Mouse (Mus musculus) embryo, embryonic 11 days (tissue): ENCODE measurements at regions not wholly inside any gene's neighbourhood (a gene's known extent, or its start where the extent isn't known, plus 50 kb on each side); places are given as distances from the start of the nearest gene placed in this dataset.

ENCODE experiments used
- DNase-seq: peaks from one replicate; pipeline ENCODE4 v3.0.0-alpha.2; 2015

GRCm38 (mm10) chr14:101382838-101383237, 182.7 kb upstream of the Prr30 start:
- DNase-seq: peak; percentile 34

DNA sequence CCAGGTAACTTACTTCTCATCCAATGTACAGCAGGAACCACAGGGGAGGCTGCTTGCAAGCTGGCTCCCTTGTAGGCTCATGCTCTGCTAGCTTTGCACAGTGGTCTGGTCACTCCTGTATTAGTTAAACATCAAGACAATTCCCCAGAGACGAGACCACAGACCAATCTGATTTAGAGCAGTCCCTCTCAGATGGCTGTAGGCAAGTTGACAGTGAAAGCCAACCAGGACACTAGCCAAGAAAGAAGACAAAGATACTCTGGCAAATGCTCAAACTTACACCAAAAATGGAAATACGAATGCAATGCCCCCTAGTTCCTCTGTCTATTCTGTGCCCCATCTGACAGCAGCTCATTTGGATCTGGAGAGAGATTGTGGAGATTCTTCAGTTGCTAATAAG, 181.8 kb upstream of the Prr30 start:
- no peak for DNase-seq

GRCm38 (mm10) chr14:101379663-101380006, 179.5 kb upstream of the Prr30 start:
- DNase-seq: no peak

DNA sequence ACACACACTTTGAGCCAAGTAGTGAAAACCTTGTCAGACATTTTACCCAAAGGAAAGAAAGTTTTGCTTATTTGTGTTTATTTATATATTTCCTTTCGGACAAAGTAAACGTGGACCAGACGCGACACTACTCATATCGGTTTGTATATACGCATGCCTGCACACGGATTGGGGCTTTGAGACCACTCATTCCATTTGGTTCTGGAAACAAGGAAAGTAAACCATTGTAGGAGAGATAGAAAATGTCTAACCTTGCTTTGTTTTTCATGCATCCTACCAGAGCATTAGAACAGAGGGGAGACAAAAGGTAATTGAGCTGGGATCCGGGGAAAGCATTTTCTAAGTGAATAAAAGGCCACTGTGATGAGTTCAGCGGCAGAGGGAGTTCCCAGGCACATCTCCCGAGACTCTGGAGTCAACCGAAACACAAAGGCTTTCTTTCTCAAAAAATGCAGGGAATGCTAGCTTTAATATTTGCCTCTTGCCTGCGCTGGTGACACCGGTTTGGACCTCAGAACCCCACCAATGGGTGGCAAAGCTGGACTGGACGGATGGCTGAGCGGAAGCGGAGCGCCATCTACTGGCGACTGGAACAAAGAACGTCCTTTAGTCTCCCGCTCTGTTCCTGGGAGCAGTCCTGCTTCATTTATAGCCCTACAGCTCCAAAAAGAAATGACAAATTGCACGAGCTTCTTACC, 179.0 kb upstream of the Prr30 start:
- peak; percentile 87 for DNase-seq

DNA sequence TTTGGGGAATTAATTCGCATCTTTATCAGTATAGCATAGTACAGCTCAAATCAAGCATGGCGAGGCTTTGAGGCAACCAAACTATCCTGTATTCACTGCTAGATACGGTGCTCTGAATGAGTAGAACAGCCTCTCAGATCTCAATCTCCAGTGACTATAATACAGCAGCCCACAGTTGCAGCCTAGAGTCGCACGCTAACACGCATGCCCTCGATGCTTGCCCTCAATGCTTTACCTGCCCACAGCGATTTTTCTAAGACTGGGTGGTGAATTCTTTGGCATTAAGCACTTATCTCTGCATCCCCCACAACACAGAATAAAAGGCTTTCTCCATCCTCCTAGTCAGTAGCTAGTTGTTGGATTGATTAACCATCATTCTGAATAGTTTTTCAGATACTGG, 178.4 kb upstream of the Prr30 start:
- no peak for DNase-seq

- DNase-seq: no peak
These were observed 176.6 kb upstream of the Prr30 start for GRCm38 (mm10) chr14:101376690-101377089.

GRCm38 (mm10) chr14:101375833-101376232, 175.7 kb upstream of the Prr30 start:
- DNase-seq: peak; percentile 19

DNA sequence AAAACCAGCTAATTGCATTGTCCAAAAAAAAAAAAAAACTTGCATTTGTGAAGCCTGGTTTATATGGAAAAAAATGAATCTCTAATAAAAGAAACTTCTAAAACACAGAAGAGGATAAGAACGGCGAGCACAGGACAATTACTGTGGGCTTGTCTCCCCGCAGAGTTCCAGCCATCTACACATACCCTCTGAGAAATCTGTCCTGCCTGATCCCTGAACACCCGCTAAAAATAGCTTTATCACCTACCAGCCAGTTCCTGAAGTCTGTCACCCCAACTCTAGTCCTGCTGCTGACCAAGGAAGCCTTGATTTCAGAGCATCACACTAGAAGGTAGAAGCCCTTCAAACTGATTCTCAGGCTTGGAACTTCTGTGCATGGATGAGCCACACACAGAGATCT, 173.7 kb upstream of the Prr30 start:
- DNase-seq: no peak

GRCm38 (mm10) chr14:101359860-101360259, 159.7 kb upstream of the Prr30 start:
- DNase-seq: no peak

DNA sequence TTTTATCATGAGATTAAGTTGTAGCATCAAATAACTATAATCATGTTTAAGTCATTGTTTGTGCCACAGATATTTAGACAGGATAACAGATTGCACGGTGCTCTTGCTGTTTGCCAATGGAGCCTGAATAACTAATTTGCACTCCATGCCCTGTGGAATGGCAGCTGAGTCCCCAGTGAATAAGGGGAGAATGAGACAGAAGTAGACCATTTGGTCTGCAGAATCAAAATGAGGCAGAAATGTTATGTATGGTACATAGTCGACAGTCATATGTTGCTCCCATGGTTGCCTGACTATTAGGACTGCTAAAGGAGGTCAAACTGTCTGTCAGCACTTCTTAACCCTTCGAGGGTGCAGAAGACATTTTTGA, 152.9 kb upstream of the Prr30 start:
- no peak for DNase-seq

GRCm38 (mm10) chr14:101352046-101353008, 152.2 kb upstream of the Prr30 start:
- DNase-seq: peak; percentile 86

- DNase-seq: no peak
These were observed 140.2 kb upstream of the Prr30 start for GRCm38 (mm10) chr14:101340331-101340730.

DNA sequence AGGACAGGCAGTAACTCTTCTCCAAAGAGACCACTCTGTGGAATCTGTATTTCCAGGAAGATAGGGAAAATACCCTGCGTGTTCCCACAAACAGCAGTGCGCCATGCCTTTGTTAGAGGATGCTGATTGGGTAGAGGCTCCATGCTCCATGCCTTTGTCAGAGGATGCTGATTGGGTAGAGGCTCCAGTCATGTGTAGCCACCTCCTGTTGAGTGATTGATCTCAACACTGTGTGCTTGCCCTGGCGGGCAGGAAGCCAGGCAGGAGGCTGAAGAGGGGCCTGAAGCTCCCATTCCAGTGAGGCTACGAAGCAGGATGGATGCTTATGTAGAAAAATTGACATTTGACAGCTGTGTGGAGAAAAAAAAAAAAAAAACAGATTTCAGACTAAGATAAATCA, 131.9 kb upstream of the Prr30 start:
- peak; percentile 17 for DNase-seq

DNA sequence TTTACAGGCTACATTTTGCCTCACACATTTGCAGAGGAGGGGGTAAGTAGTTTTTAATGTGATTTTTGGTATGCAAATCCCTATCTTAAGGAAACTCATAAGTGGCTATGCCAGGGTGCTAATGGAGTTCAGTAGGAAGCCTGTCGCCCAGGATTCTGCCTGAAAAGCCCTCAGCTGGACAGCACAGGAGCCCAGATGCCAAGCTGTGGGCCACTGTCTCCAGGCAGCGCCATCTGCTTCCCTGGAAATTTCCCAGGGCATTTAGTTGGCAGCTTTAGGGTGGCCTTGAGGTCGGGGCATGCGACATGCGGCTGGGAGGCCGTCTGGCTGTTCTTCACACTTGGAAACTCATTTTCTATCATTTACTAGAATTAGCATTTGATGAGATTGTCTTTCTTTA, 127.3 kb upstream of the Prr30 start:
- DNase-seq: no peak

DNA sequence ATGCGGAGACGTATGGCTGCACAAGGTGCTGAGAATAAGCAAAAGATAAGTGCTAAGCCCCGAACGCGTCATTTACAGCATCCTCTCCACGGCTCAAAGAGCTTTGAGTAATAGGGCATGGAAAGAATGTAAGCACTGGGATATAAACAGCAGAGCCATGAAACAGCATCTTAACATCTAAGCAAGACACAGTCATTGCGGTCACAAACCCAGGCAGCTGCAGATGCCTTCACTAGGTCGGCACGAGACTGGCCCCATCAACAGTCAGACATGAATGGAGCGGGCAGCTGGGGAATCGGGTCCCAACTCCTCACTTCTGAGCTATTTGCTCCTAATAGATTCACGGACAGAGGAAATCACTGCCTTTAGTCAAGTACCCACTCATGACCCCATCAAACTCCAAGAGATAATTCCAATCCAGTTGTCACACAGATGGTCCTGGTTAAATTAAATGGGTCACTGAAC, 126.4 kb upstream of the Prr30 start:
- DNase-seq: peak; percentile 25

- no peak for DNase-seq
These were observed 123.2 kb upstream of the Prr30 start for GRCm38 (mm10) chr14:101323361-101323760.

DNA sequence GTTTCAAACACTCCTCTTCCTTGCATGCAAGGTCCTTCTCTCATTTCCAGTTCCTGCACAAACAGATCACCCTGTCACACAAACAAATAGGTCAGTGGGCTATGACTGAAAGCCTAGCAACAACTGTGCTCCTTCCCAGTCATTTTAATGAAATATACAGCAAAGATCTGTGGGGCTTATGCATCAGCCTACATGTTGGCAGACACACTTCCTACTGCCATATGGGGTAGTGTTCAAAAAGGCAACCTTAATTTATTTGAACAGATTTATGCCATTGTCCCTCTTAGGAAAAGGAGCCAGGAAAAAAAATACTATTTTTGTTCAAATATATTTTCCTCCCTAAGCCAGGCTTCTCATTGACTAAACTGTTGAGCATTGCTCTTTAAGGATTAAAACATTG, 107.8 kb upstream of the Prr30 start:
- DNase-seq: no peak

- DNase-seq: peak; percentile 12
These were observed 104.4 kb upstream of the Prr30 start for GRCm38 (mm10) chr14:101304487-101305032.

GRCm38 (mm10) chr14:101297841-101298240, 97.7 kb upstream of the Prr30 start:
- DNase-seq: no peak

- peak; percentile 77 for DNase-seq
These were observed 94.6 kb upstream of the Prr30 start for GRCm38 (mm10) chr14:101294693-101295092.

DNA sequence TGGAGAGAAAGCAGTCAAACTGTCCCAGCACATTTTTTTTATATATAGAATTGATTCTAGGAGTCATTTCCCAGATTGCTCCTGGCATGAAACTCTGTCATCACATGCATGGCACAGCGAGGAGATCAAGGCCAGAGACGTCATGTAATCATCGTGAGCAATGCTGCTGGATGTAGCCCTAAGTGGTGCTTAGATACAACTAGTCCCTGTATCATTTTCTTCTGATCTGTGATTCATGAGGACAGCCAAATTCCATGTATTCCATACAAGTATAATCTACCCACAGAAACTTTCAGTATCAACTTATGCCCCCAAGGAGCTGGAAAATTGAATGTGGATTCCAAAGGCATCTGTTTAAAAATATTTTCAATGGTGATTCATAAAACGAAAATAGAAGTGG, 87.6 kb upstream of the Prr30 start:
- no peak for DNase-seq

DNA sequence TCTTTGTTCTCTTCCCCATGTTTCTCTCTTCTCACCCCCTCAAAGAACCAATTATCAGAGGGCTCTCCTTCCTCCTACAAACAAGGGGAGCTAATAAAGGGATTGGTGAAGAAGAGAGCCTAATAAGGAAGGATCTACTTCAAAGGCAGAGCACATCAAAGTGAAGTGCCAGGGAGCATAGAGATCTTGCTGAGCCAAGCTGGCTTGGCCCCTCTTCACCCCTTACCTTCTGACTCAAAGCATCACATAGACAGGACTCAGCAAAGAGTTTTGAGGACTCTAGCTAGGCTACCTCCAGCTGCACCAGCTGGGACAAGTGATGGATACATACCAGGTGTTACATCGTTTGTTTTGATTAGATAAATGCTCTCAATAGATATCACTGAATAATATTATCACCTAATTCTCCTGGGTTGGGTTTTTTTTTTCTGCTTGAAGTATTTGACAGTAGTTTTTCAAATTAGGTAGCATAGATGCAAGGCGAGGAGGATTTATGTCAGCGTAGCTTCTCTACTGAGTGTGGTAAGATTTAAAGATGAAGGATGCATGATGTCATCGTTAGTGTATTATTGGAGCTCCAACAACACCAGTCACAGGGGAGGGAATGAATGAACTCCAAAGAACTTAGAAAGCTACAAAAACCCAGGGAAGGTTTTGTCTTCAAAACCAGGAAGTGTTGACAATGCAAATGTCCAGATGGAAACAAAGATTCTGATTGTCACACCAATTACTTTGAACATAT, 69.1 kb upstream of the Prr30 start:
- peak; percentile 11 for DNase-seq

GRCm38 (mm10) chr14:101267536-101267935, 67.4 kb upstream of the Prr30 start:
- no peak for DNase-seq
